Mouse (Mus musculus) left cerebral cortex, postnatal 25 days (tissue): ENCODE results near the gene Cap1. TPM values are rescaled to one million over a fixed set of nuclear protein-coding genes. Genes with fewer than 3 reads are reported as not detected.
A peak's percentile ranks its signal among the peaks of the same experiment; 100 is the strongest.
"Not testable (repeated sequence)": the region's sequence is repeated elsewhere in the genome, so short reads cannot be mapped to it uniquely, and the experiment has no call there.

Experiments used
- DNase-seq, 2 experiments: peaks; one replicate each; pipeline ENCODE4 v3.0.0; 2022; ENCODE audit warnings: low spot score in 2 of 2, mixed read lengths in 1 of 2
- intact Hi-C: fragments of 180-260 bp; cut with DNase I; formaldehyde crosslinking; loops from one replicate; pipeline ENCODE4 v1.15.1; 2025
- total RNA-seq, 2 experiments: library from RNA; stranded (reverse); gene quantifications; 2 replicates each; pipeline ENCODE4 v1.2.3; 2021

The Cap1 gene
- total RNA-seq, 2 experiments from 2014 or later, result 274 to 277 TPM

DNA sequence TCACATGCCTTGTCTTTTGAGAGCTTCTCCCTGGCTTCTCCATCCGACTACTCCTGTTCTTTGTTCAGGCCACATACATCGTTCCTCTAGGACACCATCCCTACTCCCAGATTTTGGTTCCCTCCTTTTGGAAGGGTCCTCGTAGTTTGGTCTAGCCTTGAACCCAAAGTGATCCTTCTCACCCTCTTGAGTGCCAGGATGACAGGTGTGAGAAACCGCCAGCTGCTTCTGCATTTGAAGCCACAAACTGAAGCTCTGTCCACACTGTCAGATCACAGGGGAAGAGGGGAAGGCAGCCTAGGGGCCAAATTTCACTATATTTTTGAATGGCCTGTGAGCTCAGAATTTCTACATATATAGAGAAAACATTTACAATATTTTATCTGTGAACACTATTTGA is 31.1 kb downstream of the Cap1 start:
- intact Hi-C loops, result no loop called here

DNA sequence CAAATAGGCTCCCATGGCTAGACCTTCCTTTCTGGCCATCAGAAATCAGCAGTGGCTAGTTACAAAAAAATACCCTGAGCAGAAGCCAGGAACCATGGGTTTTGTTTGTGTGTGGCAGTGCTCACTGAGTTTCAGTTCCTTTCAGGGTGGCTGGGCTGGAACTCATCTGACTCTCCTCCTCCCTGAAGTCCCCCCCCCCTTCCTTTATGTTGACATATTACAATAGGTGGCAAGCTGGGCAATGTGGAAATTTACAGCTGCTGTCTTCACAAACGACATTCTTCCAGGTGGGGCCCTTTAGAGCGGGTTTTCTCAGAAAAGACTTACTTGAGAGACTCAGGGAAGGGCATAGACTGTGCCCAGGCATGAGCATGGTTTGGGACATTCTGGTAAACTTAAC is 32.2 kb downstream of the Cap1 start:
- DNase-seq, result no peak
- intact Hi-C loops, result no loop called here

More for the DNA sequence above, 31.1 kb downstream of the Cap1 start:
- no peak for DNase-seq

DNA sequence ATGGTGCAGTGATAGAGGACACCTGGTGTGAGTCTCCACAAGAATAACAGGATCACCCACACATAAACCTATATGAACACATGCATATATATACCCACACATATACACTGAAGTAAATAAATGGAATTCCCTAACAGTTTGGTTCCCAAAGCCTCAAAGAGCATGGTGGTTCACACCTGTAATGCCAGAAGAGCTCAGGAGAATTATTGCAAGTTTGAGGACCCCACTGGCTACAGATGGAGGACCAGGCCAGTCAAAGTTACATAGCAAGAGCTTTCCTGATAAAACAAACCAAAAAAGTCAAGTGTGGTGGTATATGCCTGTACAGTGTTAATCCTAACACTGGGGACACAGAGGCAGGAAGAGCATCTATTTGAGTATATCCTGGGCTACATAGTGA is 34.3 kb downstream of the Cap1 start:
- intact Hi-C loops, result no loop called here
- no peak for DNase-seq

DNA sequence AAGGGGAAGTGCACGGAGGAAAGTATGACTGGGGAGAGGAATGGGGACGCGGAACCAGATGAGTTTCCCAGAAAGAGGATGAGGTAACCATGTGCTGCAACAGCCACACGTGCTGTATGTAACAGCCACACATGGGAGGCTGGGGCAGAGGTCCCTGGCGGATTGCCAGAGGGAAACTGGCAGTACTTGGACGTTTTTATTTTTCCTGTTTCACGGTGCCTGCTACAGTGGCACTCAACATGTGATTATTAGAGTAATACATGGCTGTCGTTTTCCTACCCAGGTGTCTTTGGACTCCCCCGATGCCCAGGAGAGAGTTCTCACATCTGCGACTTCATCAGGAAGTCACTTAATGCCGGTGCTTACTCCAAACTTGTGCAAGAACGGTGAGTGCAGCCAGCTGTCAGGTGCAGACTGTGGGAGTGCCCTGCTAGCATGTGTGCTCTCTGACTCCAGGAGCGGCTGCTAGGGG is 37.7 kb downstream of the Cap1 start:
- intact Hi-C loops, result no loop called here
- DNase-seq, result no peak

DNA sequence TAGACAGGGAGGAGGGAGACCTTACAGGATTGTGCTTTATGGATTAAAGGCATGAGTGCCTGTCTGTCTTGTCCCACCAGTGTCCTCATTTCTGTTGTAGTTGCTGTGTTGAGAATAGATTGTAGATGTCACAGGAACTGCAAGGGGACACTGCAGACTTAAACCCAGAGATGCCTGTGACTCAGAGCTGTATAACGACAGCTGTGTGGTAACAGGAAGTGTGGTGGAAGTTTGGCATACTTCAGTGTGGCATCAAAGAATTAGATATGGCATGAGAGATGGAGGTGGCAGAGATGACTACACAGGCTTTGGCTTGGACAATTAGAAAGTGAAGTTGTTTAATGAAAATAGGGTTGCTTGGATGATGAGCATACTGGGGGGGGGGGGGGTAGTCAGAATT is 47.4 kb downstream of the Cap1 start:
- peak in 1 of 2 experiments; percentile 44 for DNase-seq
- intact Hi-C loops, result loop anchor here (10.0 kb wide), 1 partner anchor 1604 kb away; no protein-coding TSS in a partner anchor

DNA sequence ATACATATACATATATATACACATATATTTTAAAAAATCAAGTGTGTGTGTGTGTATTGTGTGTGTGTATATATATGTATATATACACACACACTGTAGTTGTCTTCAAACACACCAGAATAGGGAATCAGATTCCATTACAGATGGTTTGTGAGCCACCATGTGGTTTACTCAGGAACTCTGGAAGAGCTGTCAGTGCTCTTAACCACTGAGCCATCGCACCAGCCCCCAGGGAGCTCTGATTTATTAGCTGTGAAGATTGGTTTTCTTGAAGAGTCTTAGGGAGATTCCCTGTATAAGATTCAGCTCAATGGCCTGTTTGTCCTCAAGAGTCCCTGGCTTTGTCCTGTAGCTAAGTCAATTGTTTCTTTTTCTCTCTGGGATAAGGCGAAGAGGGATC is 47.9 kb downstream of the Cap1 start:
- DNase-seq, result no peak
- intact Hi-C loops, result loop anchor here (2.0 to 10.0 kb wide), 2 partner anchors 29 to 1603 kb away; no protein-coding TSS in a partner anchor

DNA sequence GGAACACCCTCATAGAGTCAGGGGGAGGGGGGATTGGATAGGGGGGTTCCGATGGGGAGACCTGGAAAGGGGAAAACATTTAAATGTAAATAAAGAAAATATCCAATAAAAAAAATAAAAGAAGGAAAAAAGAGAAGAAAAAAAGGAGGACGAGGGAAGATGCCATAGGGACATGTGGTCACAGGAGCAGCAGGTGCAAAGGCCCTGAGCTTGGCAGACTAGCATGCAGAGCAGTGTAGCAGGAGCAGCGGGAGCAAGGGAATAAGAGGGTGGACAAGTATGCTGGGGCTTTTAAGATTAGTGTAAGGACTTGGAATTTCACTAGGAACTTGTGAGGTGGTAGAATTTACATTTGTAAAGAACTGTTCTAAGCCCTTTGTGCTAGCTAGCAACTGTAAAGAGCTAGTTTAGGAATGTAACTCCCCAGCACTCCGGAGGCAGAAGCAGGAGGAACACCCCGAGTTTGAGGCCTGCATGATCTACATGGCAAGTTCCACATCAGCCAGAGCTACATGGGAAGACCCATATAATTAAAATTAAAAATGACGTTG is 48.6 kb downstream of the Cap1 start:
- intact Hi-C loops, result loop anchor here (2.0 to 10.0 kb wide), 2 partner anchors 28 to 1602 kb away; no protein-coding TSS in a partner anchor
- DNase-seq, result no peak

DNA sequence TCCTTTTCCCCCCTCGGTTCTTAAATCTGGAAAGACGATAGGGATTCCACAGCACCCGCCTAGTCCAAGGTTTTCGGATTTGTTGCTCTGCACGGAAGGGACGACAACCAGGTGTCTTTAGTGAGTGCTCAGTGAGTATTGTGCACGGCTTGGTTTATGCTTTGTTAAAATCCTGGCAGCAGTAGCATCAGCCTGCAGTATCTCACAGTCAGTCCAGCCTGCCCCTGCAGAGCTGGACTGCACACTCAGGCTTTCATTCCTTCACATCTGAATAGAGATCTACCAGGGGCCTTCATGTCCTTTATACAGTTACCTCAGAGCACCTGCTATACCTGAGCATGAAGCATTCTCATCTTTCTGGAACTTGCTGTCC is 49.5 kb downstream of the Cap1 start:
- intact Hi-C loops, result loop anchor here (2.0 to 10.0 kb wide), 2 partner anchors 28 to 1602 kb away; no protein-coding TSS in a partner anchor
- DNase-seq, result no peak

DNA sequence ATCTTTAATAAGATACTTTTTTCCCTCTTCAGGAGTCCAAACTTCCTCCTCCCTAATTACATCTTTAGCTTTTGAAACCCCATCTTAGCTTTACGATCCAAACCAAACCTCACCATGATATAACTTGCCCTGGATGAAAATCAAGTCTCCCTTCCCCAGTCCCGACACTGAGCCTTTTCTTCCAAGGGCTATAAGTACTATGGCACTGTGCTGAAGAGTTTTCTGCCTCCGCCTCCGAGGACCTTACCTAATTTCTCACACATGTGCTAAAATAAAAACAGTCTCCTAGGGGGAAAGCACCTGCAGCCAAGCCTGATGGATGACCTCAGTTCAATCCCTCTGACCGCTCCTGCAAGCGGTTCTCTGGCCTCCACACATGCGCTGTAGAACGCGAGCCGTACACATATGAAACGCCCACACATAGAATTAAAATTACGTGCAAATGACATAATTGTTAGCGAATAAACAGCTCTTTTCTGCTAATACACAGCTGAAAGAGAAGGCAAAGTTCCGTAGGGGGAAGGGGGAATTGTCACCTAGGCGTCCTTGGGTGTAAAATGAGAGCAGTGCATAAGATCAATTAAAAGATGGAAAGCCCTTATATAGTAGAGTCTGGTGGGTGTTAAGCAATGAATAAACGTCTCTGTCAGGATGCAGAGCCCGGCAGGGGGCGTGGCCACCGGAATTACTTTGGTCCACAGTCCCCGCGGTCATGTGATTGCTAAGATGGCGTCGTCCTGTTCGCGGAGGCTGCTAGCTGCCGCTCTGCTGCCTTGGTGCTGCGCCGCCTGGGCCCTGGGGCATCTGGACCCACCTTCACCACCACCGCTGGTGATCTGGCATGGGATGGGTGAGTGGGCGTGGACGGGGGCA is 50.1 kb downstream of the Cap1 start, which contains the start of gene Ppt1:
Gene Ppt1, plus strand, starts transcription at position 713 of the 873 bp plus-strand sequence.
- intact Hi-C loops, result loop anchor here (2.0 to 10.0 kb wide), 2 partner anchors 27 to 1601 kb away; no protein-coding TSS in a partner anchor
- DNase-seq, result peak; percentile 95 to 96

DNA sequence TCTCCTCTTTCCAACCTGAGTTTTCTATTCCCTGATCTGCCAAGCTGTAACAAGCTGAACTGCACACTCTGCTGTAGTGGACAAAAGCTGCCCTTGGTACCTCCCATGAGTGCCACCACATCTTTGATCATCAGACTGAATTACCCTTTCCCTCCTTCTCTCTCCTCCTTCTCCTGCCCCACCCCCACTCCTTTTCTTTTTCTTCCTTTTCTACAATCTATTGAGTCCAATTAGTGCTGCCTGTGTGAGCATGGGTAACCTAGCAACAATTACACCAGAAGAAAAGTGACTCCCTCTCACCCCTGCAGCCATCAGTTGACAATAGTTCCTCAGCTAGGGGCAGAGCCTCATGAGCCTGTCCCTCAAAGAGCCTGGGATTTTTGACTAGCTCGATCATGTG is 54.0 kb downstream of the Cap1 start:
- intact Hi-C loops, result loop anchor here (10.0 kb wide), 1 partner anchor 1597 kb away; no protein-coding TSS in a partner anchor

DNA sequence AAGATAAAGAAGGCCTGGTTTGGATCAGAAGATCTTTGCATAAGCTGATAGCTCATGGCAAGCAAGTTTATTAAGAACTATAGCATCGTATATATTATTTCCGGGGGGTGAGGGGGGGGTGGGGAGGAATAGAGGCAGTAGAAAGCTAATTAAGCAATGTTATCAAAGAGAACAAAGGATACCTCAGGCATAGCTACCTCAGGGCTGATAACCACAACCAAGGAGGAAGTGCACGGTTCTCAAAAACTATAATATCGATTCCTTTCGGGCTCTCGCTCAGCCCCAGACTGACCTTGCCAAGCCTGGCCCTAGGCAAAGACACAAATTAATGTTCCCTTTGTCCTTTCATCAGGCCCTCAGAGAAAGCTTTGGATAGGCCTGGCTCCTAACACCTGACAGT is 56.5 kb downstream of the Cap1 start:
- intact Hi-C loops, result no loop called here
- no peak for DNase-seq

More for the DNA sequence above, 54.0 kb downstream of the Cap1 start:
- no peak for DNase-seq

DNA sequence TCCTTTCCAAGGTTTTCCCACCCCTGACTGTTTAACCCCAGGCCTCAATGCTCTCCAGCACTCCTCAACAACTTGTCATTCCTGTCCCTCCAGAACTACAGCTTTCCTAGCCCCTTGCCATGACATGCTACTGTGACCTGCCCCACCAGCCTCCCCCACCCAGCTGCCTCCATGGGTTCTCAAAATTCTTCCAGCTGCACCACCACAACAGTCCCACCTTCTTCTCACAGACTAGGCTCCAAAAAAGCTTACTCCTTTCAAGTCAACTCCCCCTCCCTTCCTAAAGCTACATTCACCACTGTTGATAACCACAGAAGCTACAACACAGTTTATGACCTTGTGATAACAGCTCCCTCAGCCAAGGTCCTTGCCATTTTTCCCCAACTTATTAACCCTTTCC is 58.2 kb downstream of the Cap1 start:
- intact Hi-C loops, result no loop called here
- no peak for DNase-seq

DNA sequence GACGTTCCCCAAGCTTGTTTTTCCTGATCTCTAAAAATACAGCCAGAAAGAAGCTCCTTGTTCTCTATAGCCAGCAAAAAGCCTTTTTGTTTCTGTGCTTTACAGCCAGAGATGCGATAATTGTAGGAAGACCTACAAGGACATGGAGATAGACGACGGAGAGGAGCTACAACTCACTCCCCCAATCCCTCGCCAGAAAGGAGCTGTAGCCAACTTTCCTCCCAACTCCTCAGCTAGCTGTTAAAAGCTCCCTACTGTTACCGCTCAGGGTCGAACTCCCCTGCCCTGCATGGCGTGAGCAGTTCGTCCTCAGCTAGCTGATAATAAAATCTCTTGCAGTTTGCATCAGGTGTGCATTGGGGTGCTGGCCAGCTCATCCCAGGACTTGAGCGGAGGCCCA is 64.9 kb downstream of the Cap1 start:
- intact Hi-C loops, DNase-seq: not testable (repeated sequence)

DNA sequence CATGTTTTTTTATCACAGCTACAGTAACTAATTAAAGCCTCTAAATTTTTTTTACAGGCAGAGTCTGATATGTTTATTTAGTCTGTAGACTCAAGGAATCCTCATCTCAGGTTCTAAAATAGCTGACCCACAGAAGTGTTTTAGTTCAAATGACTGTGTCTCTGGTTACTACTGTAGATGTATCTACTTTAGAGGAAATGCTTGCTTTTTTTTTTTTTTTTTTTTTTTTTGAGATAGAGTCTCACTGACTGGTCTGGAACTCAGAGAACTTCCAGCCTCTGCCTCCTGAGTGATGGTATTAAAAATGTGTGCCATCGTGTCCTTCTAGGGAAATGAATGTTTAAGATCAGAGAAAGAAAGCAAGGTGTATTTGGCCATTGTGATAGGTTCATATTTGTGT is 69.7 kb downstream of the Cap1 start:
- intact Hi-C loops, result no loop called here
- DNase-seq, result no peak

DNA sequence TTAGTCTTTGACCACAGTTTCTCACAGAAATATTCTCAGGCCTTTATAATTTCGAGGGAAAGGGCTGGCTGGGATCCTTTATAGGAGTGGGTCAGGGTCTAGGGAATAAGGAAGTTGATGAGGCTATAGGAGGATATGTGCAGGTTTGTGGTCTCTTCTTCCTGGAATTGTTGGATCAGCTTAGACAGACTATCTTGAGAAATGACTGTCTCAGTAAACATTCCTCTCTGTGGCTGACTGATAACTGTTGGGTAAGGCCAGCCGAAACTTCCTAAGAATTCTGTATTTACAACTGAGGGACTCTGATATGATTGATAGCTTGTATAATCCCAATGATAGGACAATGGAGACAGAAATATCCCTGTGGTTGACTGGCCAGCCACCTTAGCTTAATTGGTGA is 74.0 kb downstream of the Cap1 start:
- DNase-seq, result no peak
- intact Hi-C loops, result no loop called here

DNA sequence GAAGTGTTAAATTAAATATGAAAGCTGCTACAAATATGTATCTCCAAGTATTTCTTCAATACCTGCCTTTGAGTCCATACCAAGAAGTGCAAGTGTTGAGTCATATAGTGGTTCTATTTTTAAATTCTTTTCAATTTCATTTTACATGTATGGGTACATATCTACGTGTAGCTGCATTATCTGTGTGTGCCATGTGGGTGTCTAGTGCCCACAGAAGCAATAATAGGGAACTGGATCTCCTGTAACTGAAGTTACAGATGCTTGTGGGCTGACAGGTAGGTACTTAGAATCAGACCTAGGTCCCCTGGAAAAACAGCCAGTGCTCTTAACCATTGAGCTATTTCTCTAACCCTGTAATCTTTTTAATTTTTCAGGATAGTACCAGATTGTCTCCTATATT is 74.7 kb downstream of the Cap1 start:
- no peak for DNase-seq
- intact Hi-C loops, result no loop called here

Other genes with a start within 250 kb of the Cap1 start
- gene 9530002B09Rik, start 196.8 kb downstream of the Cap1 start, total RNA-seq, result not detected
- 10 to 100 TPM; 95.2 to 98.2 TPM for gene Ppt1, start 49.8 kb downstream of the Cap1 start, total RNA-seq
- gene Mfsd2a, start 75.1 kb upstream of the Cap1 start, total RNA-seq, result 10 to 100 TPM; 37.4 to 43.5 TPM
- 10 to 100 TPM; 11.0 to 14.2 TPM for gene Mycl, start 109.6 kb upstream of the Cap1 start, total RNA-seq
- gene Trit1, start 130.5 kb upstream of the Cap1 start, total RNA-seq, result 10 to 100 TPM; 18.5 to 22.2 TPM
- gene Bmp8b, start 219.1 kb upstream of the Cap1 start, total RNA-seq, result under 1 TPM in 1 of 2 experiments, not detected in 1; 0.27 TPM
- gene Oxct2b, start 230.2 kb upstream of the Cap1 start, total RNA-seq, result under 1 TPM in 1 of 2 experiments, not detected in 1; 0.25 TPM